Mouse (Mus musculus): ENCODE results near the gene Gtpbp2.

DNA sequence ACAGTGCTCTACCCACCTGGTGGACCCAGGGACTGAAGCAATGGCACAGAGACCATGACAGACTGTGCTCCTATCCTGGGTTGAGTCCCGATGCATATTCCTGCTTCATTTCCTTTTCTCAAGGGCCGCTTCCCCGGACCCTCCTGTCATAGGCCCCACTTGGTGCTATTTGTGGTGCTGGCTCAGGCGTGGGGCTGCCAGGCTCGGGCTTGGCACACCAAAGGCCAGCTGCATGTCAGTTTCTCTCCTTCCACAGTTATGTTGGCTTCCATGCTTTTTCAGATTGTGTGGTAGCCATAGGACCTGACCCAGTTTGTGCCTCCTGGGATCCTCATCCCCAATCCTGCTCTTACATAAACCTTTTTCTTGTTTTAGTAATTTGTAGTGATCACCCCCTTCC, 7.9 kb downstream of the Gtpbp2 start:
- TF ChIP-seq POLR2A (IDR thresholded peaks at IDR 0.05; ENCODE audit: insufficient read depth, low read length) (no peak), CTCF (IDR thresholded peaks at IDR 0.05; ENCODE audit: low read depth, low read length) (no peak)

Measured in ES-Bruce4 (cell line).